Mouse (Mus musculus): ENCODE data around the gene Olfm1.

Olfm1 gene

DNA sequence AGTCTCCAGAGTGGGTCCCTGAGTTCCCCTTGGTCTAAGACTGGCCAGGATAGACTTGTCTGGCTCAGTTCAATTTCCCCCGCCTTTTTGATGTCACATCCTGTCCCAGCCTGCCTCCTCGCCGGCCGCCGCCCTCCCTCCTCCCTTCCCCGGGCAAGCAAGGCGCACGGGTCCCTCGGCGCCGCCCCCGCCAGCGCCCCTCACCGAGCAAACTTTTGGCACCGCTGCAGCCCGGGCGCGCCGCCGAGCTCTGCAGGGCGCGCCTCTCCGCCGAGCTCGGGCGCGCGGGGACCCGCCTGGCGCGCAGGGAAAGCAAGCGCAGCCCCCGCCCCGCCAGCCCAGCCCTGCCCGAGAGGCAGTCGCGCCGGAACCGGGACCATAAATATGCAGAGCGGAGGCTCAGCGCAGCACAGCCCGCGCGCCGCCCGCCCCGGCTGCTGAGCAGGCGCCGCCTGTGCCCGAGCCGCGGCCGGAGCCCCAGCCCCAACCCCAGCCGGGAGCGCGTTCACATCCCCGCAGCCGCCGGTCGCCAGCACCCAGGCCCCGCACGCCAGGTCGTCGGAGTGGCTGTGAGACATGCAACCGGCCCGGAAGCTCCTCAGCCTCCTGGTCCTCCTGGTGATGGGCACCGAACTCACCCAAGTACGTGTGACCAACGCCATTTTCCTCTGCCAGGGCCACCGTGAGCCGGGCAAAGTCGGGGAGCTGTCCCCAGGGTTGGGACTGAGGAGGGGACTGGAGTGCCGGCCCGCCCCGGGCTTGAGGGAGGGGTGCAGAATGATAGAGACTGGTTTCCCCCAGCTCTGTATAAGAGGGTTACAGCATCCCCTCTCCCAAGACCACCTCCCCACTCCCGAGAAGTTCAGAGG is at the start of gene Olfm1:
Olfm1 (plus strand) TSS at position 172 of the 869 bp plus-strand sequence.
- no peak for DNase-seq (ENCODE audit: low read depth, low spot score)

DNA sequence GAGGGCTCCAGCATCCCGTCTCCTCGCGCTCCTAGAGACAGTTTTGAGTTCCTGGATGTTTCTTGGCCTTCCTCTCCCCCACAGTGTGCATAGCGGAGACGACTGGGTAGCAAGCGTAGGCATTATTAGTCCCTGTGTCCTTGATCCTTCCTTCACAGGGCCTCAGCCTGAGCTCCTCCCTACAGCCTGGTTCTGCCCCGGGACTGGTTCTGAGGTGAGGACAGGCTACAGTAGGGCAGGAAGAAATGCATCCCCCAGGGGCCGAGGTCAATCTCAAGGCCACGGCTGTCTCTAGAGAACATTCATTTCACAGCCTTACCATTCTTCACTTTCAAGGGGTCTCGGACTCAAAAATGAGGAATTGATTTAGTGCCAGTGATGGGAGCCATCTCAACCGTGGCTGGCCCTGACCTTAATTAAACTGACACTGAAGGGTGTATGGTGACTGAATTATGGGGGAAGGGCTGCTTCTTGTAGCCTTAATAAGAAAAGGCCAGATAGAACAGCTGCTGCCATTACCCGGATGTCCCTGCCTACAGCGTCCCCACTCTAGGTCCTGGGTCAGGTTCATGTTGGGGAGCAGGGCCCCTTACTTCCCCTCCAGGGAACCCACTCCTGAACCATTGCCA is 49.3 kb upstream of the Olfm1 start:
- DNase-seq (ENCODE audit: low read depth, low spot score) = no peak

DNA sequence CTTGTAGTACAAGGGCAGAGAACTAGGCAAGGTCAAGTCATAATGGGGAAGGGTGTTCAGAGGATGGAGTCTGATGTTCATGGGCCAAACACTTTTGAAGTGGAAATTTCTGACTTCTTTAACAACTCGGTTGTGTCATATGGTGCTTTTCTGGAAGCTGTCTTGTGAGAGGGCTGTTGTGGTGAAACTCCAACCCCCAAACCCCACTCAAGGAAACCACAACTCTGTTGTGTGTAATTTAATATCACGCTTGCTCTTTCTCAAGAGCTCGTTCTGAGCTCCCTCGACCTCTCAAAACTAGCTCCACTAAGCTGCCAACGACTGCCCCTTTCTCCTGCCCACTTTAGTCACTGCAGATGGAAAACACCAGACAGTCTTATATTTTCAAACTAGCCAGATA is 47.1 kb upstream of the Olfm1 start:
- DNase-seq (ENCODE audit: low read depth, low spot score) = no peak

DNA sequence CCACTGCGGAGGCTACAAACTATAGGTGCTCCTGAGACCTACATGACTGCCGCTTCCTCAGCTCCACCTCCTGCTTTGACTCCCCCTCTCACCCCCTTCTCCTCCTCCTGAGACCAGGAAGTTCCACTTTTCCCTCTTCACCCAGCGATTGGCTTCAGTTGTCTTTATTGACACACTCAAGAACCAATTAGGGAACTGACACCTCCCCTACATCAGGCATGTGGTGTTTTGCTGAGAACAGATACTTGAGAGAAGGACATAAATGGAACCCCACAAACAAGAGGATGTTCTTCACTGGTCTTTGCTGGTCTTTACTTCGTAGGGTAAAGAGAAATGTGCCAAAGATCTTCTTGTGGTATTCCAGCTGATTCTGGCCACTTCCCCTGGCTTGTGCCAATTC is 46.6 kb upstream of the Olfm1 start:
- DNase-seq (ENCODE audit: low read depth, low spot score) = peak; percentile 45

DNA sequence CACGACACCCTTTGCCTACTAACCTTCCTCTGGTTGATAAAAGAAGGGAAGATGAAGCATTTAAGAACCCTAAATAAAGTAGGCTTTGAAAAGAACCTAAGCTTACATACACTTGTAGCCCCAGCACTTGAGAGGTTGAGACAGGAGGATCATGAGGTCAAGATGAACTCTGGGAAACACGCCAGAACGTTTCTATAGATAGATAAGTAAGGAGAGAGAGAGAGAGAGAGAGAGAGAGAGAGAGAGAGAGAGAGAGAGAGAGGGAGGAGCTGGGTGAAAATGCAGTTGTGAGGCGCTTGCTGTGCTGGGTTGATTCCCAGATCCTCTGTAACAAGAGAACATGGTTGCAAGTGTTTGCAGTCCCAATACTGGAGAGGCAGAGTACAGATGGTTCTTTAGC is 46.1 kb upstream of the Olfm1 start:
- DNase-seq (ENCODE audit: low read depth, low spot score) = no peak

DNA sequence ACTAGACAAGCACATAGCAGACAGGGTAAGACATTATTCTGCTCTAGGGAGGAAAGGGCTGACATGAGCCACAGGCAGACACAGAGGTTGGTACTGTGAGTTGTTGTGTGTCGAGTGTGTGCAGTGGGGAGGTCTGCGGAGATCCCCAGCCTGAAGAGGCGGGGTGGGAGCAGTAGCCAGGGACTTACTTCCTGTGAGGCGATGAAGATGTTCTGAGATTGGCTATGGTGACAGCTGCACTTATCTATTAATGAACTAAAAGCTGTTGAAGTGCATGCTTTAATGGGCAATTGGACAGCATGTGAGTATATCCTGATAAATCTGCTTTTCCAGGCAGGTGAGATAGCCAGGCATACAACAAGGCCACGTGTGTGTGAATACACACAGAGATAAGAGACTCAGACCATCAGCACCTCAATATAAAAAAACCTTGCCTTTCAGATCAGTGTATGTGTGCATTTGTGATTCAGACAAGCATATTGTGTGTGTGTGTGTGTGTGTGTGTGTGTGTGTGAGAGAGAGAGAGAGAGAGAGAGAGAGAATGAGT is 45.5 kb upstream of the Olfm1 start:
- no peak for DNase-seq (ENCODE audit: low read depth, low spot score)

DNA sequence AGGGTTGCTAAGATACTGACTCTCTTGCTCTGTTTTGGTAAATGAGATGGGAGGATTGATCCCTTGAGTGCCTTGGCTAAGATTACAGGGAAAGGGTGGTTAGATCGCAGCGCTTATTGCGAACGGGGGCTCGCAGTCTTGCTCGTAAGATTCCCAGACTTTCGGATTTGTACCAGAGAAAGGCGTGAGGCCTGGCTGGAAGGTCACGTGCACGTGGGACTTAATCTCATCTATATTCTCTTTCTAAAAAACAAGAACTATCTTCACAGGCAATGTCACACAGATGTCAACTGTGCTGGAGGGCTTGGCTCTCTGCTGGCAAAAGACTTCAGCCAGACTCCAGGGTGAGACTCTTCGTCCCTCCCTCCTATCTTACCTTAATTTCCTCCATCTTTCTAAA is 43.1 kb upstream of the Olfm1 start:
- no peak for DNase-seq (ENCODE audit: low read depth, low spot score)

DNA sequence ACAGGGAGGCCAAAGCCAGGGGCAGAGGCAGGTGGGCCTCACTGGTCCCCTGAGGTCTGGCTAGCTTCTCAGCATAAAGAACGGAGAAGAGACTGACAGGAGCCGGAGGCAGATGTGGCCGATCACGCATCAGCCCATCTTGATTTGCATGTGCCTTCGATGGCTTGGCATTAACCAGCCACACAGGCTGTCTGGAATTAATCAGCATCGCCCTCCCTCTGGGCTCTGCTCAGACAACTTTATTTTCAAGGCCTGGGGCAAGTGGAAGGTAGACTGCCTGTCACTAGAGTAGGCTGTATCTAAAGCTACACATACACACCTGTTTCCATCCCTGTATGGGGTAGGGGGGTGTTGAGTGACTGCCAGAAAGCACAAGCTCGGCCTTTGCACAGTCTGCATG is 32.2 kb upstream of the Olfm1 start:
- DNase-seq (ENCODE audit: low read depth, low spot score) = no peak

DNA sequence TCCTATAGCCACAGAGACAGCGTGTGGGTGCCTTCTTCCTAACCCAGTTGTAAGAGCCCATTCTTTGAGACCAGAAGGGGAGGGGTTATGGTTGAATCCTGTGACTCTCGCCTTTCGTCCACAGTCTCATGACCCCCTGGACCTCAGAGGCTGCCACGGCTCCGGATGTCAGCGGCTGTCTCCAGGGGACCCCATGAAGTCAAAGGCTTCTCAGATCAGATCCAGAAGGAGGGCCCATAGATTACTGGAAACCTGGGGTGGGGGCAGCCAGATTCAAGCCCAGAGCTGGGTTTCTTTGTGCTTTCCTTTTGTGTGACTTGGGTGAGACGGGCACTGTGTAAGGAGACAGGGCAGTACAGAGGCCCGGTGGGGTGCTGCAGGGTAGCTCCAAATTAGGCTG is 27.2 kb upstream of the Olfm1 start:
- no peak for DNase-seq (ENCODE audit: low read depth, low spot score)

DNA sequence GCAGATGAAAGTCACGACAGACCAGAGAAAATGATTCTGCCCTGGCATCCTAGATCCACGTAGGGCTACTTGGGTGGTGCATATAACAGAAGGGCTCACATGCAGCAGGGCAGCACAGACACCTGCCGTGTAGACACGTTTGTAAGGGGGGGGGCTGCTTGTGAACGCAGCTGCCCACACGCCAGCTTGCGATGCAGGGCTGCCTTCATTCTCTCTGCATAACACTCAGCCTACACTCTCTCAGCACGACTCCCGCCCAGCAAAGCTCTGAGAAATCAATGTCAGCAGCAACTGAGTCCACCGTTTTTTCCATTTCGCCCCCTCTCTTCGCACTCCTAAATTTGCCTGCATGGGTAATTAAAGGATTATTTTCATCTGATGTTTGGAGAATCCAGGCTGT is 23.5 kb upstream of the Olfm1 start:
- DNase-seq (ENCODE audit: low read depth, low spot score) = no peak

DNA sequence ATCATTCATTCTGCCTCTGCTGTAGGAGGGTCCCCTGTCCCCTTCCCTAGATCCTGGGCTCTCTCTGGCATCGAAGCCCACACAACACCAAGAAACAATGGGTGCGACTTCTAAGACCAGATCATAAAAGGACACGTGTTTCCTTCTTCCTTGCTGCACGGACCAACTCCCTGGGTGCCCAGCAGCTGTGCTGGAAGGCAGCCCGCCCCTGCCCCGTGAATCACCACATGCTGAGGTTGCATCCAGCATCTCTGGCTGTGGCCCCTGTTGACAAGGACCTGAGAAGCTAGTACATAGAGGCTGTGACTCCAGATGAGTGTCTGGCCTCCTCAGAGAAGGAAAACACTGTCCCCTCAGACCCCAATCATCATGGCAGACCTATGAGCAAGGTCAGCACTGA is 20.8 kb upstream of the Olfm1 start:
- DNase-seq (ENCODE audit: low read depth, low spot score) = no peak

DNA sequence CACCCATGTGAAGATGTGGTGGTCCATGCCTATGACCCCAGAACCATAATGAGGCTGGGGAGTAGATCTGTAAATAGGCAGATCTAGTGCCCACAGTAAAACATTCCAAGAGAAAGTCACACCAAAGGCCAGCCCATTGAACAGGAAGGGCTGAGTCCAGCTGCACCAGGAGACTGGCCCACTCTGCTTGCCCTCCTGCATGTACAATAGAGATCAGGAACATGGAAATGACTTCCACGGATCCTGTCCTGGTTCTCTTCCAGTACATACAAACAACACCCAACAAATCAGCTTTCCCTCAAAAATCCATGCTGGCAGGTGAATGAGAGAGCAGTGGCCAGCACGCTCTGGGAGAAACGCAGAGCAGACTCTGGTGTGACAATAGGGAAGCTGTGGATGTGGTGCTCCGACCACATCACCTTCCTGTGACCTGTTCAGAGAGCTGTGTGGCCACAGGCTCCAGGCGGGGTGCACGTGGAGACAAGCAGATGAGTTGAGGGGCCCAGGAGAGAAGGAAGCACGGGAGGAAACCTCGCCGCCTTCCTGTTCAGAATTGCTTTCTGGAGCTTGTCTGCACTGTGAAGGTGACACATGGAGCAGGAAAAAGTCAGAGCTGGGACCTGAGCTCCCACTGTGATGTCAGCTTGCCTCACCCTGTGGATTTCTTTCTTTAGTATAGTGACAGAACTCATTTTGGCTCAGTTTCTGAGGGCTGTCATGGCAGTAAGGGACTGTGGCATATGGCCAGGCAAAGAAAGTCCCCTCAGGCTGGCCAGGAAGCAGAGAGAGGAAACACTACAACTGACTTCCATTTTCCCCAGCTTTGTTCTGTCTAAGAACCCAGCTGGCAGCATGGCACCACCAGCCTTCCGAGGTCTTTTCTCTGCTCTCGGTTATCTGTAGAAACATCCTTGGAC is 19.3 kb upstream of the Olfm1 start:
- DNase-seq (ENCODE audit: low read depth, low spot score) = no peak

DNA sequence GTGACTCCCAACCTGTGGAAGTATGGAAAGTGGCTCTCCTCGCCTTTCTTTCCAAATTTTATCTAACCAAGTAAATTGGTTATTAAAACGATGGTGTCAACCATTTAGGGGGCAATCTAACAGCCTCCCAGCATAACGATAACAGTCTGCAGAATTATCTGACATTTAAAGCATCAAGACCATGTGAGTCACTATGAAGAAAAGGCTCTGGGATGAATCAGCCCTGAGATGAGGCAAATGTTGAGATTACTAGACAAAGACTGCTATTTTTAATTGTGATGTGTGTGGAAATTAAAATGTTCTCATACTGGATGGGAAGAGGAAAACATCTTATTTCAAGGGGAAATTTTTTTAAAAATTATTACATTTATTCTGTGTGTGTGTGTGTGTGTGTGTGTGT is 18.4 kb upstream of the Olfm1 start:
- DNase-seq (ENCODE audit: low read depth, low spot score) = no peak

DNA sequence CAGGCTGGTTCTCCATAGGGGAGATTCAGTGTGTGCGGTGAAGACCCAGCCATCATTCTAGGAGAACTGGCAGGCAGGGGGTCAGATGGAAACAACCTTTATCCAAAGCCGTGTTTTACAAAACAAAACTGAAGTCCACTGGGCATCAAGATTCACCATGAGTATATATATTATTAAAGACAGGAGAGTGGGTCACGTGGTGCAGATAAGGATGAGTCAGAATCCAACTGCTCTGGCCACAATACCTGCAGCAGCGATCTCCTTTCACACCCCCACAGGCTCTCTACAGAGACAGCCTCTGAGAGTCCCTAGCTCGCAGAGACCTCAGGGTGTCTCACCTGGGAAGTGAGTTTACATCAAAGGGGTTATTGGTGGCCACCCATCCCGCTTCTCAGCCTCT is 14.2 kb upstream of the Olfm1 start:
- DNase-seq (ENCODE audit: low read depth, low spot score) = no peak

DNA sequence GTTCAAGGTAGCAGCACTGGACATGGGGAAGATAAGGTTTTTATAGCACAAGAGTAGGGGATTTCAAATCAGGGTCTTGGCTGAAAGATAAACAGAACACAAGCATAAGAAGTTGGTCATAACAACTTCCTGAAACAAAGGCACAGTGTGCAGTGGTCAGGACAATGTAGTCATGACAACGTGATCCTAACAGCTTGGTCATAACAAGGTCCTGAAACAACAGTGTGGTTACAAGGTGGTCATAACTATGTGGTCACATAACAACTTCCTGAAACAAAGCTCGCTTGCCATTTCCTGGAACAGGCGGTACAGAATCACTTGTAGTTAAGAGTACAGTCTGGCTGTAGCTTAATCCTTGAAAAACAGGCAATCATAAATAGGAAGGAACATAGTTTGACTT is 12.7 kb upstream of the Olfm1 start:
- DNase-seq (ENCODE audit: low read depth, low spot score) = no peak

DNA sequence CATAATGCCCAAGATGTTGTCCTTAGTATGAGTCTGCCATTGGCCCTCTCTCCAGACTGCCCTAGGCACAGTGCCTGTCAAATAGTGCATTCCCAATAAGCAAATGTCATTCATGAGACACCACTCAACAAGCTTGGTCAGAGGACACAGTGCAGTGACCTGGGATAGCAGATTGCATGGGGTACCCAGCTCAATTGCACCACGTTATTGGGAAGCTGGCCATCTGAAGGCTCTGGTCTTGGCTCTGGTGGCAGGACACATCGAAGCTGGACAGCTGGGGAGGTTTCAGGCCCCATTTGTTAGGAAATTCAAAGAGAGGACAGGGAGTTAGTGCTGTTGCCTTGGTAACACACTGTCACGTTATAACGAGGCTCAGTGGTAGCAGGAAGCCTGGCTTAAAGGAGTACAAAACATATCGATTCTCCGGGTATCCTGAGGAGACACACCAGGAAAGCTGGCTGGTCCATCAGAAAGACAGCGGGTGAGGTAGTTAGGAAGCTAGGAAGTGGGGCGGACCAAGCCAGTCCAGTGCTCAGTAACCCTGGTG is 4.3 kb upstream of the Olfm1 start:
- DNase-seq (ENCODE audit: low read depth, low spot score) = no peak

DNA sequence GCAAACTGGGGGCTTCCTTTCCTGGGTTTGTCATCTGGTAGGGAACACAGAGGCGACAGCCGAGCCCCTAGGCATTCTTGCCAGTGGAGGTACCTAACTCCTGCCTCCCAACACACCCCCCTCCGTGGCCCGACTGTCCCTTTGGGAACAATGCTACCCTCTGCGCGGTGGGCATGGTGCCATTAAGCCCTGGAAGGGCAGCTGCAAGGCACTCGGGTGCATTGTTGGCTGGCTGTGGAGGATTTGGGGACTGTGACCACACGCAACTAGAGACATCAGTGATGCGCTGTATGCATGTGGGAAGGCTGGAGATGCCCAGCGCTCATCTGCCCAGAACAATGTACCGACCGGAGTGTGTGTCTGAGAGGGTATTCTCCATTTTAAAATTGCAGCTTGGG is 897 bp downstream of the Olfm1 start:
- DNase-seq (ENCODE audit: low read depth, low spot score) = no peak

DNA sequence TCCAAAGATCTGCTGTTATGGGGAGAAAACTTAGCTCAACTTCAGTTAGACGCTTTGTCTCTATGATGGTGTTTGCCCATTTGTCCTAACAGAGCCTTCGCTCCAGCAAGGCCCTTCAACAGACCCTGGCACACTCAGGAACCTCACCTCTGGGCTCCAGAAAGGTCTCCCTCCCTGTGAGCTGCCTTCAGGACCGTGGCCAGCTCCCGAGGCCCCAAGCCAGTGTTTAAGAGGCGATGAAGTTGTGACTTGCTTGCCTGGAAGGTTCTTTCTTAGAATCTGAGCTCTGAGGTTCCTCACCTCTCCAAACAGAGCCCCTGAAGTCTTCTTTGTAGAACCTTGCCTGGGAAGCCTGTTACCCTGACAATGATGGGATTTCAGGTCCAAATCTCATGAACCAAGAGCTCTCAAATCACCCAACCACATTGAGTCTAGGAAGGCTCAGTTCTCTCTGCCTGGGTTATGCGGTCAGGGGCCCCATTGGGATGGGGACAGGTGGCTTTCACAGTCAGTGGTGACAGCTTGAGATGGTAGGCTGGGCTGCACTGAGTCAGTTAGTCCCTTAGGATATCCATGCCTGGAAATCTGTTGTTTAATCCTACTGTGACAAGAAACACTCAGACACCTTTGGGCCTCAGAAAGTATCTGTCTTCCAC is 2.3 kb downstream of the Olfm1 start:
- DNase-seq (ENCODE audit: low read depth, low spot score) = no peak

DNA sequence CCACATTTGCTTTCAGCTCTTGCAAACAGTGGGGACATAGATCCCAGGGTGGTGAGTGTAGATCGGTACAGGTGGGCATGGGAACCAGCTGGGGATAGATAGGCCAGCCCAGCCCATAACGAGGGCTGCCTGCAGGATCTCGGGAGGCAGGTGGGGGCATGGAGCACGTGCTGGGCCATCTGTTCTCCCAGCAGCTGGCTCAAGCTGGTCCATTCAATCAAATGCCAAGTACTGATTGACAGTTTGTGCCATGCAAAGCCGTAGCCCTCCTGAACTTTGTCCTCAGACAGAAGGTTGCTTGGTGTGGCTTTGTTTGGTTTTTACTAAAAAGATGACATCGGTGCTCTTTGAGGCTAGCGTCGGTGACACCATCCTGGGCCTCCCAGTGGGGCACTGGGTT is 2.9 kb downstream of the Olfm1 start:
- DNase-seq (ENCODE audit: low read depth, low spot score) = no peak

DNA sequence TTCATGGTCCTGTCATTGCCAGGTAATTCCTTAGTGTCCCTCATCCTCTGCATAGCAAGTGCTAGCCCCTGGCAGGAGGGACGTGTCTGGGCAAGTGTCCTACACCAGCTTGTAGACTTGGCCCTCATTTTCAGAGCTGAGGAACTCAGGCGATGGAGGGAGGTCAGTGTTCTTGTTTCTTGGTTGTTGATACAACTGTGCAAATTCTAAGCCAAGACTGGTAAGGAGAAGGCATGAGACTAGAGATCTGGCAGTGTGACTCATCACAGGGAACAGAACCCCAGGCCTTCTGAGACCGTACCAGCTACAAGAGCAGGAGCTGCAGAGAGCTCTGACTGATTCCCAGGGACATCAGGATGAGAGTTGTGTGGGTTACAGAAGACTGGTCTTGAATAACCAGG is 8.6 kb downstream of the Olfm1 start:
- DNase-seq (ENCODE audit: low read depth, low spot score) = no peak

DNA sequence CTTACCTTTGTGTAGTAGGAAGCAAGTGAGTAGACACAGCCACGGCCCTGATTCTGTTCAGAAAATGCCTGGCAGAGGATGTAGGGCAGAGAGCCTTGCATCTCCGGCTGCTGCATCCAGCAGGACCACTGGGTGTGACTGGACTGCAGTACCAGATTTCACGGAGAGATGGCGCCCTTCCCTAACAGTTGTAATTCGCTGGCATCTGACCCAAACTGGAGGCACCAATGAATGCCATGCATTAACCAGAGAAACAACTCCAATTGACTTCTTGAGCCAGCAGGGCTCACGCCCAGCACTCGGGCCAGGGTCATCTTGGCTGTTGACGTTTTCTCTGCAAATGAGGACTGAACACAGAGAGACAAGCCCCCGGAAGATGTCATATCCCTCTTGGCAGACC is 11.4 kb downstream of the Olfm1 start:
- DNase-seq (ENCODE audit: low read depth, low spot score) = peak; percentile 64

Data from A20 (cell line).